Mouse (Mus musculus) kidney, postnatal 0 days (tissue): ENCODE measurements around the gene Ift22. TPM values are rescaled to one million over a fixed set of nuclear protein-coding genes. Genes with fewer than 3 reads are reported as not detected.

Experiments used
- ATAC-seq: fragments of 200-750 bp; cut with Nextera tagmentation; replicated peaks from 2 replicates; pipeline ENCODE4 v1.8.0; 2017; ENCODE audit warnings: low read depth, moderate number of reproducible peaks, moderate TSS enrichment, moderate library complexity; ENCODE audit not compliant: low FRiP score
- DNase-seq: peaks from one replicate; pipeline ENCODE4 v3.0.0-alpha.2; 2016; ENCODE audit warnings: low spot score
- H3K27ac ChIP-seq: fragments of 300-500 bp; sonication (generic); 2 replicates; pipeline ENCODE4 v1.5.1; 2014; ENCODE audit warnings: mild to moderate bottlenecking
- H3K27me3 ChIP-seq: fragments of 300-500 bp; sonication (generic); 2 replicates; pipeline ENCODE4 v1.6.1; 2014; ENCODE audit warnings: low read length, mixed read lengths; ENCODE audit not compliant: insufficient read depth
- H3K36me3 ChIP-seq: fragments of 300-500 bp; sonication (generic); 2 replicates; pipeline ENCODE4 v1.6.1; 2014; ENCODE audit warnings: low read length, mixed read lengths; ENCODE audit not compliant: insufficient read depth
- H3K4me1 ChIP-seq: fragments of 300-500 bp; sonication (generic); replicated peaks from 2 replicates; pipeline ENCODE4 v1.6.1; 2014; ENCODE audit warnings: antibody characterized with exemption, low read length, mixed read lengths; ENCODE audit not compliant: insufficient read depth
- H3K4me2 ChIP-seq: fragments of 300-500 bp; sonication (generic); 2 replicates; pipeline ENCODE4 v1.6.1; 2014; ENCODE audit warnings: mild to moderate bottlenecking, low read length, moderate library complexity, mixed read lengths
- H3K4me3 ChIP-seq: fragments of 300-500 bp; sonication (generic); replicated peaks from 2 replicates; pipeline ENCODE4 v1.5.1; 2014; ENCODE audit warnings: low read depth, low read length
- H3K9ac ChIP-seq: fragments of 300-500 bp; sonication (generic); 2 replicates; pipeline ENCODE4 v1.6.1; 2014; ENCODE audit warnings: low read depth, low read length
- H3K9me3 ChIP-seq: fragments of 300-500 bp; sonication (generic); replicated peaks from 2 replicates; pipeline ENCODE4 v1.6.1; 2016; ENCODE audit warnings: low read length, inconsistent platforms, mixed read lengths
- CTCF ChIP-seq: IDR thresholded peaks from 2 replicates; pipeline ENCODE4 v1.5.1; 2016; ENCODE audit warnings: antibody characterized with exemption, low read depth, mild to moderate bottlenecking, moderate library complexity
- WGBS: fragments of 180-500 bp; shearing (Covaris S2); extraction: QIAGEN DNeasy Blood & Tissue Kit; methylation state at CpG from one replicate; pipeline ENCODE4 v1.1.7; 2014; 5-methylcytosine and 5-hydroxymethylcytosine counted together
- polyA plus RNA-seq: library from polyadenylated mRNA; unstranded; fragments of >200 nt; fragmentation: Nextera tagmentation; extraction: Ambion mirVana; gene quantifications from 2 replicates; pipeline ENCODE4 v1.2.1, GENCODE M21; 2015

Ift22 gene
- polyA plus RNA-seq, 1 experiment from 2014 or later = 75.8 TPM

GRCm38 (mm10) chr5:136953015-136953414 is 45.1 kb downstream of the Ift22 start, which contains the start of gene Fis1:
TSS of gene Fis1 (plus strand) at chr5:136953275.
- Histone ChIP-seq H3K27ac (peak within 1 kb of the TSS; percentile 67), H3K4me1 (peaks cover 4% of the 10 kb centered on the region; the same call in 1 of the 2 replicates), H3K9ac (peak within 1 kb of the TSS; percentile 76), H3K27me3 (no peaks in the 10 kb centered on the region), H3K4me3 (peak within 1 kb of the TSS; percentile 79), H3K4me2 (peak within 1 kb of the TSS; percentile 71), H3K36me3 (no peaks in the 10 kb centered on the region), H3K9me3 (no peaks in the 10 kb centered on the region)
- WGBS = under 1% methylated on average over 23 of the region's 23 CpGs
- DNase-seq (peak; percentile 99), ATAC-seq (peak; percentile 99)
- peak; percentile 28; the same call in 1 of the 2 replicates for TF ChIP-seq CTCF

GRCm38 (mm10) chr5:136953440-136953951 is 45.5 kb downstream of the Ift22 start:
- peaks cover 4% of the 10 kb centered on the region; the same call in 1 of the 2 replicates for H3K4me1 ChIP-seq
- no peaks in the 10 kb centered on the region for H3K9me3 ChIP-seq
- ATAC-seq (no peak), DNase-seq (peak; percentile 49)
- no peaks in the 10 kb centered on the region for H3K36me3 ChIP-seq
- no peaks in the 10 kb centered on the region for H3K27me3 ChIP-seq
- H3K9ac ChIP-seq = peak overlapping the region; percentile 76
- peak overlapping the region; percentile 79 for H3K4me3 ChIP-seq
- H3K27ac ChIP-seq = peak overlapping the region; percentile 67
- 2% methylated on average over 12 of the region's 12 CpGs for WGBS
- H3K4me2 ChIP-seq = peak overlapping the region; percentile 71
- no peak for TF ChIP-seq CTCF

GRCm38 (mm10) chr5:136955622-136956021 is 47.7 kb downstream of the Ift22 start:
- no peak overlapping the region for H3K9ac ChIP-seq
- no peak overlapping the region for H3K27ac ChIP-seq
- H3K9me3 ChIP-seq = no peaks in the 10 kb centered on the region
- H3K4me3 ChIP-seq = no peak overlapping the region
- H3K27me3 ChIP-seq = no peaks in the 10 kb centered on the region
- H3K36me3 ChIP-seq = no peaks in the 10 kb centered on the region
- ATAC-seq = no peak
- no peak overlapping the region for H3K4me2 ChIP-seq
- no peak for TF ChIP-seq CTCF
- DNase-seq = no peak
- 81% methylated on average over 4 of the region's 4 CpGs for WGBS
- peaks cover 4% of the 10 kb centered on the region; the same call in 1 of the 2 replicates for H3K4me1 ChIP-seq

DNA sequence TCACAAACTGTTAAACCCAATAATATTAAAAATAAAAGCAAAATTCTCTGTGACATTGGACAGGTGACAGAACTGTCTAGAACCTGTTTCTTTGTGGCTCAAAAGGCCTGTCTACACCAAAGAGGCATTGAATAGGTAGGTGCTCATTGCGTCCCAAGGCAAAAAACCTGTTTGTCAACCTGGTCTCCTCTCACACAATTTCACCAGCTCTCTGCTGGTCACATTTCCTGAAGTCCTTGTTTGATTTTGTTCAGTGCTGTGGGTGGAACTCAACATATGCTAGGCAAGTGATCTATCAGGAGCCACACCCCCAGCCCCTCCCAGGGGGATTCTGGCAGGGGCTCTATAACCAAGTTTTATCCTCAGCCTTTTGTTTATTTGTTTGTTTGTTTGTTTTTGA is 49.3 kb downstream of the Ift22 start:
- no peaks in the 10 kb centered on the region for H3K9me3 ChIP-seq
- no peaks in the 10 kb centered on the region for H3K36me3 ChIP-seq
- 87% methylated on average over 1 of the region's 1 CpGs for WGBS
- no peak overlapping the region for H3K9ac ChIP-seq
- ATAC-seq (no peak), DNase-seq (no peak)
- H3K27ac ChIP-seq = no peak overlapping the region
- no peak for TF ChIP-seq CTCF
- peaks cover 9% of the 10 kb centered on the region; the same call in 1 of the 2 replicates for H3K4me1 ChIP-seq
- H3K4me2 ChIP-seq = no peak overlapping the region
- H3K27me3 ChIP-seq = no peaks in the 10 kb centered on the region
- no peak overlapping the region for H3K4me3 ChIP-seq

DNA sequence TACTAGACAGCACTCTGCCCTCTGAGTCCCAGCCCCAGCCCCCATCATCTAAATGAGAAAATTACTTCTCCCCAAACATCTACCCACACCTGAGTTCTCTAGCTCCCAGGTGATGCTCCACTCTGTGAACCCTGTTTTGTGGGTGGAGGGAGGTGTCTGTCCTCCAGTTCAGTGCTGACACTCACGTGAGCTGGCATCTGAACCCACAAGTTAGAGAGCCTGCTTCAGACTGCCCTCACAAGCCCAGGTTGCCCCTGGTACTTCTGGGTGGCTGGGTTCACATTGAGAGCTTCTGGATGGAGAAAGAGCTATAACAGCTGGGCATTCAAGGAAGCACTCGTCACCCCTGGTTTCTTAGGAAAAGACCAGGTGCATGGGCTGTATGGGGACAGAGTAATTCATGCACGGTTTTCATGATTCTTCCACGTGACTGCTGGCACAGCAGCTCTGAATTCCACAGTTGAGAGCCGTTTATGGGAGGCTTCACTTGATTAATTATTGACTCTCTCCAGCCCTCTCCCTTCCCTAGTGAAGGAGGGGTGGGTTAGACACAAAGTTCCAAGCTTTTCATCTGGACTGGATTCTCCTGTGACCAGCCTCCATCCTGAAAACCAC is 51.1 kb downstream of the Ift22 start:
- Histone ChIP-seq H3K9ac (no peak overlapping the region), H3K36me3 (peaks cover 10% of the 10 kb centered on the region), H3K27ac (peak overlapping the region; percentile 81), H3K27me3 (no peaks in the 10 kb centered on the region), H3K4me3 (no peak overlapping the region), H3K9me3 (no peaks in the 10 kb centered on the region), H3K4me1 (peaks cover 12% of the 10 kb centered on the region; the same call in 1 of the 2 replicates), H3K4me2 (0 out of 2 replicates have a peak overlapping the region, but pooled peaks have one; percentile 10)
- no peak for TF ChIP-seq CTCF
- WGBS = 28% methylated on average over 5 of the region's 5 CpGs
- DNase-seq = peak; percentile 73
- ATAC-seq = peak; percentile 58

- H3K36me3 ChIP-seq = peaks cover 19% of the 10 kb centered on the region
- 85% methylated on average over 6 of the region's 6 CpGs for WGBS
- peak overlapping the region; percentile 81 for H3K27ac ChIP-seq
- H3K4me2 ChIP-seq = no peak overlapping the region
- no peak overlapping the region for H3K4me3 ChIP-seq
- no peak for TF ChIP-seq CTCF
- no peaks in the 10 kb centered on the region for H3K9me3 ChIP-seq
- DNase-seq = no peak
- ATAC-seq = no peak
- no peak overlapping the region for H3K9ac ChIP-seq
- H3K27me3 ChIP-seq = no peaks in the 10 kb centered on the region
- H3K4me1 ChIP-seq = peaks cover 12% of the 10 kb centered on the region; the same call in 1 of the 2 replicates
Observed at GRCm38 (mm10) chr5:136960053-136960452, 52.1 kb downstream of the Ift22 start.
